Mouse (Mus musculus): ENCODE data around the gene Timm8a1.

The Timm8a1 gene

GRCm38 (mm10) chrX:134523772-134524171, 17.9 kb downstream of the Timm8a1 start:
- no peak for DNase-seq

- no peak for DNase-seq
Measured at GRCm38 (mm10) chrX:134509473-134509872, 32.2 kb downstream of the Timm8a1 start.

- no peak for DNase-seq
Measured at GRCm38 (mm10) chrX:134507977-134508376, 33.7 kb downstream of the Timm8a1 start.

GRCm38 (mm10) chrX:134500651-134501050, 41.0 kb downstream of the Timm8a1 start:
- no peak for DNase-seq
